In genomic region chr12:36945964-36946363, GRCm38 (mm10) we compare ENCODE assay signal across 11 mouse cellular contexts.
DNase-seq lines count a peak whose midpoint lies in the region; ATAC-seq and TF ChIP-seq lines count a peak whose summit lies in the region.
"Had no signal": no experiment of that assay in that cellular context is flagged by ENCODE, and none has a peak within 500 bp of the region (broad histone marks: within the 10 kb centered on the region; RNA-seq: fewer than 3 reads in every experiment).

No protein-coding gene starts in this region.

- ATAC-seq in hindbrain, embryonic 11.5 days (ENCODE audit: low FRiP score), result no peak
- no peak for ATAC-seq in hindbrain, embryonic 13.5 days (ENCODE audit: low FRiP score)
- peak; percentile 73 for ATAC-seq in lung, postnatal 0 days
- ATAC-seq in intestine, embryonic 15.5 days, result no peak

- 44% methylated on average over 1 of the region's 1 CpGs for WGBS in hindbrain, embryonic 11.5 days
- 31% methylated on average over 1 of the region's 1 CpGs for WGBS in hindbrain, embryonic 13.5 days
- WGBS in lung, postnatal 0 days, result 21% methylated on average over 1 of the region's 1 CpGs
- 40% methylated on average over 1 of the region's 1 CpGs for WGBS in intestine, embryonic 15.5 days

- no peaks in the 10 kb centered on the region for H3K4me1 ChIP-seq in hindbrain, embryonic 11.5 days (replicated peaks; ENCODE audit: control insufficient read depth, insufficient read depth, low read length)
- H3K4me1 ChIP-seq in hindbrain, embryonic 13.5 days (replicated peaks), result no peaks in the 10 kb centered on the region
- H3K4me1 ChIP-seq in brown adipose tissue, adult 24 weeks (ENCODE audit: control insufficient read depth, insufficient read depth, insufficient read length, low read length), result peaks cover 8% of the 10 kb centered on the region
- 0 out of 2 replicates have a peak, but pooled peaks cover 3% of the 10 kb centered on the region for H3K4me1 ChIP-seq in lung, postnatal 0 days (ENCODE audit: insufficient read depth, low read depth, low read length)
- no peaks in the 10 kb centered on the region for H3K4me1 ChIP-seq in intestine, embryonic 15.5 days (replicated peaks)
- H3K4me1 ChIP-seq: liver, embryonic 13.5 days; stomach, embryonic 15.5 days had no signal

- TF ChIP-seq CTCF in lung, postnatal 0 days (IDR thresholded peaks at IDR 0.05), result no peak

- H3K4me3 ChIP-seq in hindbrain, embryonic 11.5 days (ENCODE audit: low read depth, low read length), result no peak overlapping the region
- no peak overlapping the region for H3K4me3 ChIP-seq in hindbrain, embryonic 13.5 days
- no peak overlapping the region for H3K4me3 ChIP-seq in brown adipose tissue, adult 24 weeks (ENCODE audit: insufficient read depth, low read depth, low read length)
- no peak overlapping the region for H3K4me3 ChIP-seq in lung, postnatal 0 days (ENCODE audit: low read depth, low read length)
- H3K4me3 ChIP-seq in intestine, embryonic 15.5 days (replicated peaks), result no peak overlapping the region
- H3K4me3 ChIP-seq: liver, embryonic 13.5 days; stomach, embryonic 15.5 days had no signal

- H3K9me3 ChIP-seq in hindbrain, embryonic 11.5 days (ENCODE audit: control insufficient read depth, low read length), result no peaks in the 10 kb centered on the region
- no peaks in the 10 kb centered on the region for H3K9me3 ChIP-seq in hindbrain, embryonic 13.5 days
- H3K9me3 ChIP-seq in lung, postnatal 0 days (ENCODE audit: low read length), result no peaks in the 10 kb centered on the region
- H3K9me3 ChIP-seq in intestine, embryonic 15.5 days, result no peaks in the 10 kb centered on the region
- H3K9me3 ChIP-seq: liver, embryonic 13.5 days; stomach, embryonic 15.5 days had no signal

- no peak overlapping the region for H3K9ac ChIP-seq in hindbrain, embryonic 11.5 days (ENCODE audit: low read depth, low read length)
- no peak overlapping the region for H3K9ac ChIP-seq in hindbrain, embryonic 13.5 days
- H3K9ac ChIP-seq in lung, postnatal 0 days (replicated peaks; ENCODE audit: low read depth), result no peak overlapping the region
- no peak overlapping the region for H3K9ac ChIP-seq in intestine, embryonic 15.5 days
- H3K9ac ChIP-seq: liver, embryonic 13.5 days; stomach, embryonic 15.5 days had no signal

- peak; percentile 12 for DNase-seq in hindbrain, embryonic 11.5 days (ENCODE audit: low spot score)
- peak; percentile 84 to 86 for DNase-seq in heart, postnatal 14 days
- DNase-seq in lung, postnatal 0 days (ENCODE audit: low spot score), result peak; percentile 75
- no peak for DNase-seq in frontal cortex, postnatal 10 days (ENCODE audit: low spot score in 2 of 2)
- DNase-seq in Muller cell, postnatal 12 days (ENCODE audit: inconsistent ontology term), result no peak
- DNase-seq: liver, embryonic 13.5 days had no signal

- H3K4me2 ChIP-seq in hindbrain, embryonic 11.5 days (replicated peaks; ENCODE audit: low read depth, low read length), result no peak overlapping the region
- no peak overlapping the region for H3K4me2 ChIP-seq in hindbrain, embryonic 13.5 days
- H3K4me2 ChIP-seq in lung, postnatal 0 days (replicated peaks; ENCODE audit: low read depth, low read length), result no peak overlapping the region
- no peak overlapping the region for H3K4me2 ChIP-seq in intestine, embryonic 15.5 days (replicated peaks)
- H3K4me2 ChIP-seq: liver, embryonic 13.5 days; stomach, embryonic 15.5 days had no signal

- H3K27ac ChIP-seq in hindbrain, embryonic 11.5 days (ENCODE audit: low read depth, low read length), result no peak overlapping the region
- no peak overlapping the region for H3K27ac ChIP-seq in hindbrain, embryonic 13.5 days
- H3K27ac ChIP-seq in brown adipose tissue, adult 24 weeks (replicated peaks; ENCODE audit: low read depth, low read length), result peak overlapping the region; percentile 83
- peak overlapping the region; percentile 49; the same call in 1 of the 2 replicates for H3K27ac ChIP-seq in lung, postnatal 0 days (ENCODE audit: low read length)
- H3K27ac ChIP-seq in intestine, embryonic 15.5 days, result no peak overlapping the region
- H3K27ac ChIP-seq: liver, embryonic 13.5 days; stomach, embryonic 15.5 days had no signal

- TF ChIP-seq EP300 in lung, postnatal 0 days (IDR thresholded peaks at IDR 0.05), result peak; percentile 90

- intact Hi-C loops in heart, postnatal 14 days (cut with DNase I), result loop anchor here (2.0 to 5.0 kb wide), 5 partner anchors 27 to 224 kb away; partner anchors contain the start of gene Meox2

- no peaks in the 10 kb centered on the region for H3K27me3 ChIP-seq in hindbrain, embryonic 11.5 days (ENCODE audit: control insufficient read depth, insufficient read depth, low read length)
- H3K27me3 ChIP-seq in hindbrain, embryonic 13.5 days, result no peaks in the 10 kb centered on the region
- no peaks in the 10 kb centered on the region for H3K27me3 ChIP-seq in lung, postnatal 0 days (replicated peaks; ENCODE audit: insufficient read depth, low read length)
- no peaks in the 10 kb centered on the region for H3K27me3 ChIP-seq in intestine, embryonic 15.5 days (replicated peaks)
- H3K27me3 ChIP-seq: CH12.LX; liver, embryonic 13.5 days; stomach, embryonic 15.5 days had no signal

- no peaks in the 10 kb centered on the region for H3K36me3 ChIP-seq in hindbrain, embryonic 11.5 days (ENCODE audit: control insufficient read depth, insufficient read depth, low read length)
- H3K36me3 ChIP-seq in hindbrain, embryonic 13.5 days, result no peaks in the 10 kb centered on the region
- no peaks in the 10 kb centered on the region for H3K36me3 ChIP-seq in lung, postnatal 0 days (ENCODE audit: insufficient read depth, low read length)
- no peaks in the 10 kb centered on the region for H3K36me3 ChIP-seq in intestine, embryonic 15.5 days
- H3K36me3 ChIP-seq: liver, embryonic 13.5 days; stomach, embryonic 15.5 days had no signal

Comparison
In these comparisons a context has a peak if more than half of its experiments do, and no peak if none do; other contexts are left out.
1. DNase-seq: peak in hindbrain, embryonic 11.5 days (single experiment), heart, postnatal 14 days (2 of 2) and lung, postnatal 0 days (single experiment); none in frontal cortex, postnatal 10 days (0 of 2) and Muller cell, postnatal 12 days (single experiment).
2. H3K27ac ChIP-seq: peak in brown adipose tissue, adult 24 weeks (single experiment) and lung, postnatal 0 days (single experiment); none in hindbrain, embryonic 11.5 days (single experiment), hindbrain, embryonic 13.5 days (single experiment) and intestine, embryonic 15.5 days (single experiment).